Mouse (Mus musculus) large intestine, adult 2 months (tissue): ENCODE measurements around the gene Pdlim5. TPM values are rescaled to one million over a fixed set of nuclear protein-coding genes. Genes with fewer than 3 reads are reported as not detected.

Experiments
- DNase-seq: peaks from one replicate; pipeline ENCODE4 v3.0.0-alpha.2; 2012; ENCODE audit warnings: low read depth, low spot score
- WGBS: fragments of 180-500 bp; shearing (Covaris S2); methylation state at CpG from one replicate; pipeline ENCODE4 v1.1.7; 2018; 5-methylcytosine and 5-hydroxymethylcytosine counted together
- polyA plus RNA-seq: library from polyadenylated mRNA; depleted of rRNA; stranded (reverse); fragments of >200 nt; gene quantifications from 2 replicates; pipeline ENCODE4 v1.2.3, GENCODE M21; 2012

Gene Pdlim5
- polyA plus RNA-seq, 1 experiment = 30.8 TPM

GRCm38 (mm10) chr3:142413345-142413885 is 17.9 kb upstream of the Pdlim5 start:
- WGBS = 82% methylated on average over 4 of the region's 4 CpGs
- no peak for DNase-seq

DNA sequence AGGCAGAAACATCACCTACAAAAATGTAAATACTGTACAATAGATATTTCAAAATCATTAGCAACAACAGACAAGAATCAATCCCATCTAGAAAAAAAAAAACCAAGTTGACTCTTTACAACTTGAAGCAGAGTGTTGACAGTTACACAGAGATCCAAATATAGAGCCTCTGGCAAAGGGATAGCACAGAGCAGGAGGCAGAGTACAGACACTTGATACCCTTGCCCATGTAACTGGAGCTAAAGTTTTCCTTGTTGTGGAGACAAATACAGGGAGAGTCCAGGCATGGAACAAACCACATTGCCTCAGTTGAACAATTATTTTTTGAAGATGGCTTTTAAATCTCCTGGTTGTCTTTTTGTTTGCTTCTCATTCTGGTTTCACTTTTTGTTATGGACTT is 15.4 kb upstream of the Pdlim5 start:
- DNase-seq = no peak

GRCm38 (mm10) chr3:142394796-142395508 is 544 bp downstream of the Pdlim5 start:
- under 1% methylated on average over 63 of the region's 64 CpGs for WGBS
- DNase-seq = peak; percentile 75

- DNase-seq = no peak
Observed at GRCm38 (mm10) chr3:142394000-142394411, 1.5 kb downstream of the Pdlim5 start.

DNA sequence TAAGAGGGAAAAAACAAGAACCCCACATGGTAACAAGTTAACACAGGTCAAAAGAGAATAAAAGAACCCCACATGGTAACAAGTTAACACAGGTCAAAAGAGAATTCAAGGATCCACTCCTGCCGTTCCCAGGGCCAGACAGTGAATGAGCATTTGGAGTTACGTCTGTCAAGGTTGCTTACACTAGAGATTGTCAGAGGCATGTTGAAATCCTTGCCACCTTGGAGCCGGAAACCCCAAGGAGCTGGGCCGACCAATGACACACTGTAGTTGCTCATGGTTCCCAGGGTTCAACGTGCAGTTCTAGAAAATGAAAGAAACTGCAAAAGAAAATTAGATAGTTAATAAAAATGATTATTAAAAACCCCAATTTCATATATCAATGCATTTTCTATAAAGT is 4.0 kb downstream of the Pdlim5 start:
- 89% methylated on average over 5 of the region's 5 CpGs for WGBS
- no peak for DNase-seq

More at GRCm38 (mm10) chr3:142394000-142394411, 1.5 kb downstream of the Pdlim5 start:
- WGBS = 11% methylated on average over 9 of the region's 9 CpGs

GRCm38 (mm10) chr3:142390288-142390687 is 5.2 kb downstream of the Pdlim5 start:
- DNase-seq = no peak
- 57% methylated on average over 2 of the region's 2 CpGs for WGBS

DNA sequence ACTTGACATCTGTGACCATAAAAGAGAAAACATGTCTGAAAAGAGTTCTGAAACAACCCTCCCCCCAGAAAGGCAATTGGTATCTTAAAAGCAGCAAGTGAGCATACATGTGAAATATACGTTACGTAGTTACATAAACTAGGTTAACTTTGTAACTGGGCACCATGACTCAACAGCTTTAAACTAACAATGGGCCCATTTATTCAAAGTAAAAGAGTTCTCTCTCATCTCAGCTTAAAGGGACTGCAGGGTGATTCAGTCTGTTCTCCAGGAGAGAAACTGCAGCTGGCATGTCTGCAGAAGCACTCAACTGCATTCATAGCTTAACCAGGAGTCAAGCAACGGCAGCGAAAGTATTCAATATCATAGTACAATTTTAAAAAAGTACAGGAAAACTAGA is 7.3 kb downstream of the Pdlim5 start:
- 39% methylated on average over 4 of the region's 4 CpGs for WGBS

GRCm38 (mm10) chr3:142386505-142386904 is 9.0 kb downstream of the Pdlim5 start:
- WGBS = 63% methylated on average over 4 of the region's 4 CpGs
- DNase-seq = no peak

More for the DNA sequence above, 7.3 kb downstream of the Pdlim5 start:
- DNase-seq = no peak

GRCm38 (mm10) chr3:142385690-142386089 is 9.8 kb downstream of the Pdlim5 start:
- DNase-seq = no peak
- whole genome bisulfite sequencing = 19% methylated on average over 2 of the region's 2 CpGs

GRCm38 (mm10) chr3:142376638-142377037 is 18.9 kb downstream of the Pdlim5 start:
- 88% methylated on average over 1 of the region's 1 CpGs for WGBS
- no peak for DNase-seq

DNA sequence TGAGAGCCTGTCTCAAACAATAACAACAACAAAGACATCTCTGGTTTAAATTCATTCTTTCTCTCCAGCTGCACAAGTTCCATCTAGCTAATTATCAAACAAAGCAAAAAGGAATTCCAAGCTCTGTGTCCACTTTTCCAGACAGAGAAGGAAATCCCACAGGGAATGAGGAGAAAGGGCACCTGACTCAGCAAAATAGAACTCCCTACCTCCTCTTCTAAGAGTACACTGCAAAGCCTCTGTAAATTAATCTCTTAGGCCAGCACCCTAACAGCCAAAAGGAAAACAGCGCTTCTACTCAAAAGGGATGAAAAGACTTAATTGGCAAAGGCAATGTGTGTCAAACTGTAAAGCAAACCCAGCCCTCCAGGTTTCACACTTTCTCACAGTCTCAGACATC is 20.4 kb downstream of the Pdlim5 start:
- 36% methylated on average over 1 of the region's 1 CpGs for WGBS
- no peak for DNase-seq

DNA sequence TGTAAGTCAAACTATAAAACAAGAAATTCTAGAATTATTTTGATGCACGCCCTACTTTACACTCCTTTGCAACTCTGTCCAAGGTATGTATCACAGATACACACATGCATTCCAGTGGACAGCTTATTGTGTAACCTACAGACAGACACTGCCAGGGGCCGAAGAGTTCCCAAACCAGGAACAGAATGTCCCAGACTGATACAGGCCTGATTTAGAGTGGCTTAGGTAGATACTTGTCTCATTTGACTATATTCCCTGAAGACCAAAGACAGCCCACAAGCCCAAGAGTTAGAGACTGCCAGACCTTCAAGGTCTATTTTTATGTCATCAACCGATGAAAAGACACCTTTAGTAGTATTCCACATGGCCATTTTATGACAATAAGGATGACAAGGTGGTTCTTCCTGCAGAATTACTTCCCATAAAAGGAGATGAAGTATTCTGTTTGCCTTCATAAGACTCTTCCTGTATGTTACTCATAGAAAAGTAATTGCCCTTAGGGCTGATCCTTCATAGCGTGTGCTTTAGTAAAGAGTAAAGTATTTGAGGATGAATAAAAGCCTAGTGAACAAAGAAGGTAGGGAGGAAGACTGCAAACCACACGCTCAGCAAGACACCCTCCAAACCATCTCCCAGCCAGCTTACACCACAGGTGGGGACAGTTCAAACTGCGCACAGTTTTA is 22.9 kb downstream of the Pdlim5 start:
- DNase-seq = no peak
- 69% methylated on average over 6 of the region's 6 CpGs for WGBS

DNA sequence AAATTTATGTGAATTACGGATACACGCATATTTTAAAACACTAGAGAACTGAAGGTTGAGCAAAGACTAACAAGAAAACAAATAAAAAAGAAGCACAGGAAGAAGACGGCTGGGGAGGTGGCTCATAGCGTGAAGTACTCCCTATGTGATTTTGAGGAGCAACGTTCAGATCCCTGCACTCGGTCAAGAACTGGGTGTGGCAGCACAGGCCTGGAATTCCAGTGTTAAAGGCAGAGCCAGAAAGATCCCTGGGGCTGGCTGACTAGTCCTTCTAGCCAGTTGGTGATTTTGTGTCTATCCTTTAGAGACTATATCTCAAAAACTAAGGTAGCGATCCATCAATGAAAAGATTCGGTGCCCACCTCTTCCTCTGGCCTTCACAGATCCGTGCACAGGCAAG is 27.1 kb downstream of the Pdlim5 start:
- WGBS = 61% methylated on average over 9 of the region's 9 CpGs
- DNase-seq = no peak

DNA sequence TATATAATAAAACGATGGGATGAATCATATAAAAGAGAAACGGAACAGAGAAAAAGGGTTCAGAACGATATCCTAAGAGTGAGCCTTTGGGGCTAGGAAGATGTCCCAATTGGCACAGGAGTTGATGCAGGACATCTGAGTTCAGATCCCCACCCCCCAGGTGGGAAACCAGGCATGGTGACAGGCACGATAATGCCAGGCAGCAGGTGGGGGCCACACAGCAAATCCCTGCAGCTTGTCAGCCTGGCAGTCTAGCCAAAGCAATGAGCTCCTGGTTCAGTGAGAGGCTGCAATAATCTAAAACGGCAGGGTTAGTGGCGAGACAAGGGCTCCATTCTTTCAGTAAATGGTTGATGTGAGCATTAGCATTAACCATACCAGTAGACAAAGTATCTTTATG is 33.4 kb downstream of the Pdlim5 start:
- WGBS = 66% methylated on average over 6 of the region's 6 CpGs
- DNase-seq = no peak

GRCm38 (mm10) chr3:142358951-142359350 is 36.5 kb downstream of the Pdlim5 start:
- DNase-seq = no peak

DNA sequence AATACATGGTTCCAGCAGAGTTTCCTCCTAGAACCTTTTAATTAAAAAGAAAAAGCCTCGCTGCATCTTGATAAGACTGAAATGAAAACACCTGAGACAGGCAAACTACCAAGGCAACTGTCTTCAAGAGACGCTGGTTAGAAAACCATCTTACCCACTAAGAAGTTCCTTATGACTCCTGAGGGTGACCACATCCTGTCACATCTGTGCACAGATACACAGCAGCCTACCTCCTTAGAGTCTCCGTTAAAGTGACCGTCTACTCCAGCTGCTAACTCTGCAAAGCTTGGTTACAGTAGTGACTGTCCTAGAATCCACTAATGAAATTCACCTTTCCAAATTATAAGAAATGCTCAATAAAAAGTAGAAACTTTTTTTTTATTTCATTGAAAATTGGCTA is 38.8 kb downstream of the Pdlim5 start:
- DNase-seq = no peak

GRCm38 (mm10) chr3:142353218-142353617 is 42.3 kb downstream of the Pdlim5 start:
- DNase-seq = no peak
- 80% methylated on average over 1 of the region's 1 CpGs for WGBS

More for the DNA sequence above, 38.8 kb downstream of the Pdlim5 start:
- 82% methylated on average over 4 of the region's 4 CpGs for WGBS

GRCm38 (mm10) chr3:142350513-142350912 is 45.0 kb downstream of the Pdlim5 start:
- 42% methylated on average over 3 of the region's 3 CpGs for WGBS
- DNase-seq = no peak

GRCm38 (mm10) chr3:142348816-142349631 is 46.5 kb downstream of the Pdlim5 start:
- WGBS = 29% methylated on average over 5 of the region's 5 CpGs
- DNase-seq = no peak

DNA sequence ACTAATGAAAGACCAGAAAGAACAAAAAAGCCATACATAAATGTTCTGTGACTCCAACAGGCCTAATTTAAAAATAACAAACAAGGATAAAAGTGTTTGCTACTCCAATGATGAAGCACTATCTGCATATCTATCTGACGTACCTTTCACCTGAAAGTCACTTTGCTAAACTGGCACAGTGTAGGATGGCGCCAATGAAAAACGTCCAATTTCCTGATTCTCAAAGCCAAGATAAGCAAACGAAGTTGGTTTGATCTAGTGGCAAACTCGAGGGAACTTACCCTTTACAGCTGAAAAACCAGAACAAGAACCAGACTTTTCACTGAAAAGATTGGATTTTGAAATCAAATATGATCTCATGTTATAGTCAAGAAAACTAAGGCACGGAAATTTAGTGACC is 49.2 kb downstream of the Pdlim5 start:
- no peak for DNase-seq
- 32% methylated on average over 6 of the region's 6 CpGs for WGBS
